Mouse (Mus musculus) layer of hippocampus, adult 9-10 months (tissue): ENCODE data around the gene Vmn2r14.
"Not testable (repeated sequence)": the region's sequence is repeated elsewhere in the genome, so short reads cannot be mapped to it uniquely, and the experiment has no call there.

Experiments used
- DNase-seq: peaks from one replicate; pipeline ENCODE4 v3.0.0; 2022; ENCODE audit warnings: low spot score

The Vmn2r14 gene

GRCm38 (mm10) chr5:109224608-109225007, at the start of gene Vmn2r14:
Gene Vmn2r14 (minus strand): TSS chr5:109224708.
- no peak for DNase-seq

DNA sequence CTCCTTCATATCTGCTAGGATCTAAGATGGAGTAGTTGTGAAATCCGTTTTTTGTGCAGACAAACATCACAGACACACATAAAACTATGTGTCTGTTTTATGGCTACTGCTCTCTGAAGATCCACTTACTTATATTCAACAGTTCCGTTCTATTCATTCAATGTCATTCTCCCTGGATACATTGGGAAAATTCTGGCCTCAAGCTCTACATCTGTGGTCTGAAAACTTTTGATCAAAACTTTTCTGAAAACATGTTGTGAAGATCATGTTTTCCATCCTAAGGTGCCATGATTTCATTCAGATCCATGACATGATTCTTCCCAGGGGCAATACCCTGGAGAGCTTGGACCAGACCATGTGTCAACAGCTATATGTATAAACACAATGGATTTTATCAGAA, 32.4 kb downstream of the Vmn2r14 start, which contains the start of gene Vmn2r13:
Gene Vmn2r13, minus strand, starts transcription at position 101 of the 400 bp plus-strand sequence.
- not testable (repeated sequence) for DNase-seq

GRCm38 (mm10) chr5:109166851-109167250, 57.7 kb downstream of the Vmn2r14 start:
- DNase-seq: not testable (repeated sequence)
